Mouse (Mus musculus) megakaryocyte, embryonic 14.5 days (primary cell): ENCODE measurements around the gene Sowahb. TPM values are rescaled to one million over a fixed set of nuclear protein-coding genes. Genes with fewer than 3 reads are reported as not detected.

Experiments
- H3K27me3 ChIP-seq: replicated peaks from 2 replicates; pipeline ENCODE3; 2012; ENCODE audit warnings: inconsistent platforms
- H3K36me3 ChIP-seq: replicated peaks from 2 replicates; pipeline ENCODE3; 2012; ENCODE audit warnings: low read length, inconsistent platforms, mixed read lengths
- H3K4me1 ChIP-seq: 2 replicates; pipeline ENCODE4 v1.6.1; 2012; ENCODE audit warnings: inconsistent platforms
- H3K4me3 ChIP-seq: replicated peaks from 2 replicates; pipeline ENCODE3; 2012; ENCODE audit warnings: moderate library complexity, mild to moderate bottlenecking, inconsistent platforms
- H3K9me3 ChIP-seq: 2 replicates; pipeline ENCODE4 v1.6.1; 2012; ENCODE audit warnings: inconsistent platforms
- FLI1 ChIP-seq: IDR thresholded peaks from 2 replicates; pipeline ENCODE4 v1.6.1; 2012; ENCODE audit warnings: low read length, inconsistent platforms, mixed read lengths
- GATA1 ChIP-seq: IDR thresholded peaks from 3 replicates; pipeline ENCODE4 v1.6.1; 2012; ENCODE audit warnings: mixed read lengths, low read length, inconsistent platforms, borderline replicate concordance
- polyA plus RNA-seq: library from polyadenylated mRNA; stranded (reverse); fragments of >175 nt; gene quantifications from 2 replicates; pipeline ENCODE4 v1.2.3, GENCODE M21; 2012; ENCODE audit warnings: low replicate concordance; ENCODE audit not compliant: insufficient read depth

The Sowahb gene
- polyA plus RNA-seq, 1 experiment: 0.09 TPM

GRCm38 (mm10) chr5:93005815-93006341, 38.9 kb downstream of the Sowahb start:
- peak overlapping the region; percentile 87 for H3K4me3 ChIP-seq

DNA sequence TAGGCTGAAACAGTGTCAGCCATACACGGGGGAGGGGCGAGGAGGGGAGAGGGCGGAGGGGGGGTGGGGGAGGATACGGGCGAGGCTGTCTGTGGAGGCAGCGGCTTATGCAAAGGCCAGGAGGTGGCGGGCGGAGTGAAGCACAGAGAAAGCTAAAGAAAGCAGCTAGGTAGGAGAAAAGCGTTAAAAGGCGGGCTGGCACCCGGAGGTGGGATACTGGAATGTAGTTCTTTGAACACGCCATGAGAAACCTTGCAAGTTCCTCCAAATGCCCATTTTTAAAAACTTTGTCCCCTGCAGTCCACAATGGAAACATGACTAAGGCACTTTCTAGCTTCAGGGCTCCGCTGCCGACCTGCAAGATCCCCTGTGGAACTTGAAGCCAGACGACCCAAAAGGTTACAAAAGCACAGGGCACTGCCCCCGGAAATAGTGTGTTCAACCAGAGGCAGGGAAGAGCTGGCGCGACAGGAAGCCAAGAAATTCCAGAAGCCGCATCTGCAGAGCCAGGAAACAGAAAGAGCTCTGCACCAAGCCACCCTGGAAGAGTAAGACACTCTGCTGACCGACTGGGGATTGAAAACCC, 39.5 kb downstream of the Sowahb start:
- TF ChIP-seq GATA1: no peak
- TF ChIP-seq FLI1: no peak
- Histone ChIP-seq H3K27me3 (peaks cover 12% of the 10 kb centered on the region), H3K4me3 (peak overlapping the region; percentile 87), H3K36me3 (no peaks in the 10 kb centered on the region), H3K4me1 (peaks cover 34% of the 10 kb centered on the region), H3K9me3 (no peaks in the 10 kb centered on the region)

More at GRCm38 (mm10) chr5:93005815-93006341, 38.9 kb downstream of the Sowahb start:
- Histone ChIP-seq H3K36me3 (no peaks in the 10 kb centered on the region), H3K4me1 (peaks cover 29% of the 10 kb centered on the region), H3K9me3 (no peaks in the 10 kb centered on the region), H3K27me3 (peaks cover 12% of the 10 kb centered on the region)
- no peak for TF ChIP-seq GATA1
- TF ChIP-seq FLI1: no peak

- Histone ChIP-seq H3K4me3 (no peak overlapping the region), H3K9me3 (no peaks in the 10 kb centered on the region), H3K36me3 (no peaks in the 10 kb centered on the region), H3K27me3 (peaks cover 5% of the 10 kb centered on the region), H3K4me1 (peaks cover 55% of the 10 kb centered on the region)
- TF ChIP-seq FLI1 (no peak), GATA1 (no peak)
These were observed 42.2 kb downstream of the Sowahb start for GRCm38 (mm10) chr5:93002615-93003014.

DNA sequence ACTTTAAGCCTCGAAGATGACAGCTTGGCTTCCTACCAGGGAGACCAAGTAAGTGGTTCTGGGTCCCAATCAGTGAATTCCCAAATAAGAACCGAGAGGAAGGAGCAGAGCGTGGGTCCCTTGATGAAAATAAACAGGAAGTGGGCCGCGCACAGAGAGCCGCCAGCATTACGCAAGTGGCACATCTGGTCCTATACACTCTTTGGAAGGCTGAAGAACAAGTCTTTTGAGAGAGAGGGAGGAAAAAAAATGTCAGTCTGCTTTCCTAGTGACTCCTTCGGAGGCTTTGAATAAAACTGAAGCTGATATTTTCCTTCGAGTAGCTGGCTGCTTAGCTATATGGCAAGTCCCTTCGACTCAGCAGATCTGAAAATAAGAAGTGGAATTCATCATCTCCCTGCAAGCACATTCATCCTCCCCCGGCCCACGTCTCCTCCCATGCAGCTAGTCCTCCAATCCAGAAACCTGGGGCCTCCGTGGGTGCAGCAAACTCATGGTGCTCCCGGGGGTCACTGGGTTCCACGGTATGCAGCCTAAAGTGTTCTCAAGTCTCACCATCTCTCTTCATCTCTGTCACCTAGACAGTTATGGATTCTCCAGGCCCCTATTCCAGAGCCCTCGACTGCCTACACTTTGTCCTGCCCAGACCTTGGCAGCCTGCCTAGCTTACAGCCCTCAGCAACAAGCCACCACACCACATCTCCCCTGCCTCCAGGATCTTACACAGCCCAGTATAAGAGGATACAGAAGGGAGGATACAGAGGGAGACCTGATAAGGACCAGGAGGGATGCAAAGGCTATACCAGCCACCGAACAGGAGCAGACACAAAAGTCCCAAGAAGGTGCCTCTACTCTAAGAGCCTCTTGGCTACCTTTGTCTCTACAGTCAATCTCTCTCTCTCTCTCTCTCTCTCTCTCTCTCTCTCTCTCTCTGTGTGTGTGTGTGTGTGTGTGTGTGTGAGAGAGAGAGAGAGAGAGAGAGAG, 43.8 kb downstream of the Sowahb start:
- H3K4me3 ChIP-seq: peak overlapping the region; percentile 38
- TF ChIP-seq GATA1 (no peak), FLI1 (no peak)
- H3K36me3 ChIP-seq: no peaks in the 10 kb centered on the region
- no peaks in the 10 kb centered on the region for H3K9me3 ChIP-seq
- H3K4me1 ChIP-seq: peaks cover 58% of the 10 kb centered on the region
- H3K27me3 ChIP-seq: peaks cover 5% of the 10 kb centered on the region

GRCm38 (mm10) chr5:93000060-93000459, 44.8 kb downstream of the Sowahb start:
- Histone ChIP-seq H3K4me3 (no peak overlapping the region), H3K36me3 (no peaks in the 10 kb centered on the region), H3K4me1 (peaks cover 48% of the 10 kb centered on the region), H3K9me3 (no peaks in the 10 kb centered on the region), H3K27me3 (peaks cover 2% of the 10 kb centered on the region)
- no peak for TF ChIP-seq GATA1
- TF ChIP-seq FLI1: no peak

- no peak overlapping the region for H3K4me3 ChIP-seq
- no peaks in the 10 kb centered on the region for H3K36me3 ChIP-seq
- peaks cover 54% of the 10 kb centered on the region for H3K4me1 ChIP-seq
- no peaks in the 10 kb centered on the region for H3K9me3 ChIP-seq
- TF ChIP-seq FLI1 (no peak), GATA1 (no peak)
- peaks cover 6% of the 10 kb centered on the region for H3K27me3 ChIP-seq
These were observed 46.3 kb downstream of the Sowahb start for GRCm38 (mm10) chr5:92998494-92999016.

DNA sequence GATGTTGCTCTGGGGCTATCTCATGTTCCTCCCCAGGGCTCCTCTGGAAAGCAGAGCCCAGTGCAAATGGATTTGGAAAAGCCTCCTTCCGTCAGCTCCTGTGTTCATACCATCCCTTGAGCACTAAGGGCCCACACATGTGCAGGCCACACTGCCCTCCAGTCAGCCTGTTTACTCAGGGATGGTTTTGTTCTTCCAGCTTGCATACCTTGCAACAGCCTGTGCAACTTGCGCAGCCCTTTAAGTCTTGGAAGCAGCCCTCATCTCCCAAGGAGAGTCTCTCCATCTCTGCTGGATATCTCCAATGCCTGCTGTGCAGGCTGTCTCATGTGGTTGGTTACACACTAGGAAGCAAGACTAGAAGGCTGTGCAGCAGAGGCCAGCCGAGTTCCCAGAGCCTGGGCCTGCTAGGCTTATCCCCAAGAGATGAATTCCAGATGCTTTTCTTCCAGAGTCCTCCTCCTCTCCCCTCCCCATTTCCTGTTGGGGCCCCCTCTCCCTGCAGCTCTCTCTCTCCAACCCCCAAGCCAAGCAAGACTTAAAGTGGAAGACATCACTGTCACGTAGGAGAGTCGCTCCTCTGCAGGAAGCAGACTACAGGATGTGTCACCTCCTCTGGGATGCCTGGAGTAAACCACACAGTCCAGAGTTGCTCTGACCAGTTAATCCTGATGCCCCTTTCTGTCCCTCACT, 47.2 kb downstream of the Sowahb start:
- H3K36me3 ChIP-seq: no peaks in the 10 kb centered on the region
- H3K4me3 ChIP-seq: peak overlapping the region; percentile 53
- peaks cover 52% of the 10 kb centered on the region for H3K4me1 ChIP-seq
- no peak for TF ChIP-seq FLI1
- TF ChIP-seq GATA1: no peak
- no peaks in the 10 kb centered on the region for H3K9me3 ChIP-seq
- peaks cover 4% of the 10 kb centered on the region for H3K27me3 ChIP-seq

DNA sequence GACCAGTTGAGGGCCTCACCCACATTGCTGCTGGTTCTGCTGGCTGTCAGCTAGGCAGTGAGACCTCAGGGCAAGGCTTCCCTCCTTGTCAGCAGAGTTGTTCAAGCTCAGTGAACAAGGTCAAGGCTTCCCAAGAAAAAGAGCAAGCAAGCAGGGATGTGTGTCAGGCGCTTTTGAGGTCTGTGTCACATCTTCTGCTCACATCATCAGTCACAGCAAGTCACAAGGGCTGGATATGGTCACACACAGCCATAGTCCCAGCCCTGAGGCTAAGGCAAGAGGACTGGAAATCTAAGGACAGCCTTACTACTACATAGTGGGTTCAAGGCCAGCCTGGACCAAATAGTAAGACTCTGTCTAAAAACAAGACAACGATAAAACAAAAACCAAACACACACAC, 50.0 kb downstream of the Sowahb start:
- Histone ChIP-seq H3K9me3 (no peaks in the 10 kb centered on the region), H3K4me3 (no peak overlapping the region), H3K27me3 (peaks cover 15% of the 10 kb centered on the region), H3K4me1 (peaks cover 29% of the 10 kb centered on the region), H3K36me3 (no peaks in the 10 kb centered on the region)
- no peak for TF ChIP-seq GATA1
- TF ChIP-seq FLI1: no peak

- Histone ChIP-seq H3K4me3 (no peak overlapping the region), H3K27me3 (peaks cover 19% of the 10 kb centered on the region), H3K4me1 (peaks cover 27% of the 10 kb centered on the region), H3K36me3 (no peaks in the 10 kb centered on the region), H3K9me3 (no peaks in the 10 kb centered on the region)
- TF ChIP-seq FLI1: no peak
- no peak for TF ChIP-seq GATA1
These were observed 50.5 kb downstream of the Sowahb start for GRCm38 (mm10) chr5:92994309-92994708.

- Histone ChIP-seq H3K27me3 (peaks cover 26% of the 10 kb centered on the region), H3K4me3 (no peak overlapping the region), H3K4me1 (peaks cover 12% of the 10 kb centered on the region), H3K9me3 (no peaks in the 10 kb centered on the region), H3K36me3 (no peaks in the 10 kb centered on the region)
- TF ChIP-seq GATA1 (no peak), FLI1 (no peak)
These were observed 52.7 kb downstream of the Sowahb start for GRCm38 (mm10) chr5:92992106-92992505.

Other genes with a start within 250 kb of the Sowahb start
- 8.9 and 29.8 TPM in 2 replicates for gene Sept11, start 48.4 kb upstream of the Sowahb start, polyA plus RNA-seq
- 70.2 and 148 TPM in 2 replicates for gene Ccni, start 161.5 kb upstream of the Sowahb start, polyA plus RNA-seq
- 1.1 TPM in 1 of 2 replicates, not detected in the other for gene 2010109A12Rik, start 161.5 kb upstream of the Sowahb start, polyA plus RNA-seq
- gene Ccng2, start 222.2 kb upstream of the Sowahb start, polyA plus RNA-seq: 6.6 and 37.5 TPM in 2 replicates